ENCODE assay signal across 8 mouse cellular contexts in genomic region chr7:56042353-56042752, GRCm38 (mm10). TPM values are rescaled to one million over a fixed set of nuclear protein-coding genes. Genes with fewer than 3 reads are reported as not detected.
DNase-seq lines count a peak whose midpoint lies in the region; ATAC-seq and TF ChIP-seq lines count a peak whose summit lies in the region.

No protein-coding gene starts in this region.

- H3K9me3 ChIP-seq in liver, postnatal 0 days (ENCODE audit: low read length): no peaks in the 10 kb centered on the region

- WGBS in large intestine, adult 2 months: 15% methylated on average over 5 of the region's 5 CpGs
- WGBS in liver, postnatal 0 days (ENCODE audit: insufficient replicate concordance): 19% methylated on average over 5 of the region's 5 CpGs

- H3K36me3 ChIP-seq in liver, postnatal 0 days (replicated peaks; ENCODE audit: insufficient read depth, low read length): no peaks in the 10 kb centered on the region

- no peaks in the 10 kb centered on the region for H3K27me3 ChIP-seq in liver, postnatal 0 days (ENCODE audit: insufficient read depth, low read length)

- TF ChIP-seq CTCF in liver, postnatal 0 days (IDR thresholded peaks at IDR 0.05; ENCODE audit: low read depth): peak; percentile 99

- no peak overlapping the region for H3K9ac ChIP-seq in liver, postnatal 0 days (replicated peaks)

- H3K27ac ChIP-seq in liver, postnatal 0 days (ENCODE audit: low read depth): no peak overlapping the region

- H3K4me3 ChIP-seq in liver, postnatal 0 days (ENCODE audit: low read depth, low read length): no peak overlapping the region

- intact Hi-C loops in gastrocnemius, postnatal 14 days (cut with DNase I; ENCODE audit: low total_unique reads): loop anchor here (5.0 kb wide), 1 partner anchor 55 kb away; no protein-coding TSS in a partner anchor

- DNase-seq in CD4-positive, CD25-positive, alpha-beta regulatory T cell, adult 2 months (ENCODE audit: low read depth, low spot score): peak; percentile 90
- DNase-seq in WW6 (ENCODE audit: low read depth, low spot score): peak; percentile 66
- DNase-seq in cerebellum, postnatal 36 days: peak; percentile 80 to 81
- peak; percentile 67 for DNase-seq in gastrocnemius, postnatal 14 days
- DNase-seq in large intestine, adult 2 months (ENCODE audit: low read depth, low spot score): peak; percentile 51
- DNase-seq in liver, postnatal 0 days: peak; percentile 90
- peak; percentile 82 for DNase-seq in right cerebral cortex, adult 18-20 months
- peak; percentile 42 for DNase-seq in urinary bladder, postnatal 10 days (ENCODE audit: low spot score)

- TF ChIP-seq EP300 in liver, postnatal 0 days (IDR thresholded peaks at IDR 0.05; ENCODE audit: low read depth): no peak

- ATAC-seq in liver, postnatal 0 days: peak; percentile 76

- H3K4me1 ChIP-seq in liver, postnatal 0 days (ENCODE audit: insufficient read depth): peaks cover 6% of the 10 kb centered on the region; the same call in 1 of the 2 replicates

- no peak overlapping the region for H3K4me2 ChIP-seq in liver, postnatal 0 days (ENCODE audit: low read depth, low read length)

RNA-seq across cellular contexts. Expression of gene Herc2, which starts 7.6 kb away (rescaled TPM):
- 10 to 100 TPM; 26.8 to 29.0 TPM for total RNA-seq in gastrocnemius, postnatal 14 days (2021)
- polyA plus RNA-seq in large intestine, adult 2 months (2012; rRNA removed): 12.4 and 19.8 TPM in 2 replicates
- polyA plus RNA-seq in liver, postnatal 0 days (2015; fragmentation: Nextera tagmentation; extraction: Ambion mirVana): 7.1 and 8.8 TPM in 2 replicates

RNA-seq across cellular contexts. Expression of gene Nipa1, which starts 22.6 kb away (rescaled TPM):
- 1 to 10 TPM; 2.4 to 3.2 TPM for total RNA-seq in gastrocnemius, postnatal 14 days (2021)
- polyA plus RNA-seq in large intestine, adult 2 months (2012; rRNA removed): 1.5 and 1.7 TPM in 2 replicates
- polyA plus RNA-seq in liver, postnatal 0 days (2015; fragmentation: Nextera tagmentation; extraction: Ambion mirVana): 3.8 and 4.5 TPM in 2 replicates
